Mouse (Mus musculus) kidney, postnatal 25 days (tissue): ENCODE measurements at regions not wholly inside any gene's neighbourhood (a gene's known extent, or its start where the extent isn't known, plus 50 kb on each side); places are given as distances from the start of the nearest gene placed in this dataset.
"Not testable (repeated sequence)": the region's sequence is repeated elsewhere in the genome, so short reads cannot be mapped to it uniquely, and the experiment has no call there.

Experiments
- DNase-seq, 2 experiments: peaks; one replicate each; pipeline ENCODE4 v3.0.0; 2021; ENCODE audit warnings: mixed read lengths in 2 of 2

DNA sequence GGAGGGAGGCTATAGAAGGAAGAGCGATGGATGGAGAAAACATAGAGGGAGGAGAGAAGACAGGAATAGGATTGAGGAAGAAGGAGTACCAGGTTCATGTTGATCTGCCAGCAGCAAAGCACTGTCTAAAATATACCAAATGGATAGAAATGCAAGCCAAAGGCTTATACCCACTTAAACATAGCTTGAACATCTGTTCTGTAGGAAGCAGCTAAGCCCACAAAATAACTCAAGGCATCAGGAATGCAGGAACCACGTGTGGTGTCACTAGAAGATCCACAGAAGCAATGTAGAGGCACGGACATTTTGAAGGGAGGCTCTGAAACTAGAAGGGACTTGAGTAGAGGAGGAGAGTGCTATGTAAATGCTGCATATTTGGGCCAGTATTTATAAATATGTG, 78.9 kb downstream of the Smgc start:
- DNase-seq = no peak

DNA sequence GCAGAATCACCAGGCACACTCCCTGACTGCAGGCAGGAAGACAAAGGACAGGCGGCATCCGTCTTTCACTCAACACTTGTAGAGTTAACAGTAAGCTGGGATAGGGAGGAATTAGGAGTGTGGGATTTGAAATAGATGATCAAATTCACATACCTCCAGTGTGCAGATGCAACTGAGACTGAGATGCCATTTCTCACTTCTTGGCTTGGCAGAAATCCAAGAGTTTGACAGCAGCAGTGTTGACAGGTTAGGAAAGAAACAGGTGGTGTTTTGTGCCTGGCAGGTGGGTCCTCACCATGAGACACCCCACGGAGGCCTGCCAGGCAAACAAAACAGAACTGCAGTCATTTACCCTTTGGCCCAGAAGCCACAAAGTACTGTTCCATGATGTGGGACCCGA, 79.8 kb downstream of the Smgc start:
- DNase-seq = no peak

DNA sequence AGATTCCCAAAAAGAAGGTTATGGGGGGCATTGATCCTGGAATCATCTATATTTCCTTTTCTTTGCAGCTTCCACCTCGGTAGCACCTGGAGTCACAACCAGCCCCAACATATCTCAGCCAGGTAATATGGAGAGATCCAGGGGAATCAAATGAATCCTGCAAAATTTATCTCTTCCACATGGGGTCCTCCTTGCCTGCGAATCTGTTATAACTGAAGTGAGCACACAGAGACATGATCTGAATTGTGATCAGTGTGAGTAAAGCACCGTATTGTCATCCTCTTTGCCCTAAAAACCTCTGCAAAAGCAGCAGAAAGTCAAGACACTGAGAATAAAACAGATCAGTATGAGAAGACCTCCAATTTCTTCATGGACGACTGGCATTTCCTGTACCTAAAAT, 86.5 kb downstream of the Smgc start:
- no peak for DNase-seq

DNA sequence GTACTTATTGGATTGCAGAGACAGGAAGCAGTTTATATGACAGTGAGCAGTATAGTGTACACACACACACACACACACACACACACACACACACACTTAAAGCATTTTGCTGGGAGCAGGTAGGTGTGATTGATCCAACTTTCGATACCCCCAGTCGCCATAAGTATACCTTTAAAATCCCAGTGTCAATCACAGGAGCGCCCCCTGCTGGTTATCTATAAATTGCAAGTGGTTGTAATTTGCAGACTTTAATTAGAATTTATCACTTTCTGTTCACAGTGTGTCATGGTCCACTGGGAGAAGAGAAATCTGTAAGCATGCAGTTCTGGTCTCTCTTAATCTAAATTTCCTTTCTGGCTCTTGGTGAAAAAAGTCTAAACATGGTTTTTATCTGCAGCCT, 89.4 kb downstream of the Smgc start:
- DNase-seq = peak in 1 of 2 experiments; percentile 29

DNA sequence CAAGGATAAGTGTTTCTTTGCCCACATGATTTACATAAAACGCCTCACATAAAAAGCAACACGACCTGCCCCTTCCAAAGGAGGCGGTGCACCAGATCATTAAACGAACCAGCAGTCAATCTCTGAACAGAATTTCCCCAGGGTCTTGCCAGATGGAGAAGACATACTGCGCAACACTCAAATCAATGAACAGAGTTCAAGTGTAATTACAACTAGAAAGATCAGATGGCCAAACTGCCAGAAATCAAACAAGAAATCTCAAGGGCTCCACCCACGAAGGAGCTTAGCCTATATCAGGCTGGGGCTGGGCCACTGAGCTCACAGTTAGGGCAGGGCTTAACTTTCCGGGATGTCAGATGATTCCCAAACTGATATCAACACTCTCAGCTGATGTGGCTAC, 90.4 kb downstream of the Smgc start:
- DNase-seq = no peak

DNA sequence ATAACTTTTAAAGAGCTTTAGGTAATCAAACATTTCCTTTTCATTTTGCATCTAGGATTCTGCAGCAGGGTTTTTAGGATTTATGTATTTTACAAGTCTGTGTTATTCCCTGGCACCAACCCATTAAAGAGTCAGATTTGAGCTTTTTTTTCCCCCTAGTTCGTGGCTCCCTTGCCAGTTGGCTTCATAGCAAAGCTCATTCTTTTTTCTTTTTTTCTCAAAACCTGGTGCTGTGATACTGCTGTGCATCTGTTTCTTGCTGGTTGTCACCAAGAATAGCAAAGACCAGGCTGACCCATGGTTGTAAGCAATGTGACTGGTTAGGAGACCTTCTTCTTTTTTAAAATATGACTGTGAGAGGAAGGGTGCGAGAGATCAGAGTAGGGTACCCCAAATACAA, 93.7 kb upstream of the Cntn1 start:
- DNase-seq = no peak

DNA sequence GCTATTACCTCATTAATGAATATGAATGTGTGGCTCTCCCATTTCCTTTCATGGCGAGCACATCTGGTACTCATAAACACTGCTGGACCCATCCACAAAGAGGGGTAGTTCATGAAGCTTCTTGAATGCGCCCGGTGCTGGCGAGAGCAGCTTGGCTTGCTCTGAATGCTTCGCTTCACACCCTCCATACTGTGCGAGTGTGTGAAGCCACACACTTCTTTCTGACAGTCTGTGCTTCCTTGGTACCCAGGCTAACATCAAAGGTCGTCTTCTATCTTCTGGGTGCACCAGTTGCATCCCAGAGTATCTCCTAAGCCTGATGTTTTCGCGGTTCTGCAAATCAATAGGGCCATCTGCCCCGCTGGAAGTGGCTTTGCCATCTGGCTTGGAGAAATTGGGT, 85.8 kb upstream of the Cntn1 start:
- no peak for DNase-seq

DNA sequence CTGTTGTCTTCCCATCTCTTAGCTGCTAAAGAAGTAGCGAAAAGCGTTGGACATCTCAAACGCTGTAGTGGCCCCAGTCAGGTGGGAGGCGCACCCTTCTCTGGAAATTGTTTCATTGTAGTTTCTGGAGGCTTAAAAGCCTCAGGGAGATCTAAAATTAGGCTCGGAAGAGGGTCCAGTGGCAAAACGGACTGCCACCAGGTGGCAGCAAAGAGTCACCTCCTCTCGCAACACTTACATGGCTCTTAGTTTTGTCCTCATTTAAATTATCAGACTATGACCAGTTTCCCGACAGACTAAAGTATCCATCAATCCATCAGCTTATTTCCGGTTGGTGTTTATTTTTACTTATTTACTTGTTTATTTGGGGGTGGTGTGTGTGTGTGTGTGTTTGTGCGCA, 81.6 kb upstream of the Cntn1 start:
- DNase-seq = peak; percentile 50 to 75

DNA sequence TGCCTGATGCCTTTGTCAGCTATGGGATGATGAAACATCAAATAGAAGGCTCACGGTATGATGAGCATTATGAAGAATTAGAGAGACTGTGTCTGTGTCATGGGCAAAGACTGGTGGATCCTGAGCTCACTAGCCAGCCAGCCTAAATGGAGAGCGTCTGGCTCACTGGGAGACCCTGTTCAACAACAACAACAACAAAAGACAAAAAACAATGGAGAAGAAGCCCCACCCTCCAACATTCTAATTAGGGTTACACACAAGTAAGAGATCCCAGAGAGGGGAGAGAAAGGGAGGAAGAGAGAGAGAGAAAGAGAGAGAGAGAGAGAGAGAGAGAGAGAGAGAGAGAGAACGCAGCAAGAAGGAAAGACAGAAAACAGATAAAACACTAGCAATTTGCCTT, 79.6 kb upstream of the Cntn1 start:
- no peak for DNase-seq

DNA sequence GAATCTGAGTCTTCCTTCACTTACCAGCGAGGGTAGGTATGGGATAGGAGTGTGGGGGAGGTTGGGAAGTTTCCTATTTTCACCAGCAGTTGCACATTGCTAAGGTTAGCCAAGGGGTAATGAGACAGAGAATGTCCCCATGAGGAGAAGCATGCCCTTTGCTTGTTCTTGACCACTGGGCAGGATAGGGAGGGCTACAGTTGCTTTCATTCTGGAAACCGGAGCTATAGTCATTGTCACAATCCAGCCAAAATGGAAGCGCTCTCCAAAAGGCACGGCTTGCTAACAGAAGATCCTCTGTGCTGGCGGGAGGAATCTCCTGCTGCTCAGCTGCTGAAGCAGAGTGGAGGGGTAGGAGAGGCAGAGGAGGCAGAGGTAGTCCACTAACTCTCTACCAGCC, 79.1 kb upstream of the Cntn1 start:
- no peak for DNase-seq

DNA sequence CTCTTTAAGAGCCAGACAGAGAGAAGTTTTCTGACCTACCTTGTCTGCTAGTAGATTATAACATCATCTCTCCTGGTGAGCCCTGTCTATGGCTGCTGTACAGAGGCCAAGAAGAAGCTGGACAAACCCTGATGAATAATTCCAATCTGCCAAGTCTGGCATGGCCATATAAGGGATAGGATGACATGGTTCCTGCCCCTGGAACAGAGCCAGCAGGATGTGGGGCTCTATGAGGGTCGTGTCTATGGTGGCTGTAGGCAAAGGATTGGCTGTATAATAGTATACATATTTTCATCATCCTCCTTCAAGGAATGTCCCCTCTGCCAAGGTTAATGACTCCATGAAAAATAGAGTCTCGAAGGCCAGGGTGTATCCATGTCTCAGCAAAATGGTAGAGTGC, 75.4 kb upstream of the Cntn1 start:
- DNase-seq = no peak

DNA sequence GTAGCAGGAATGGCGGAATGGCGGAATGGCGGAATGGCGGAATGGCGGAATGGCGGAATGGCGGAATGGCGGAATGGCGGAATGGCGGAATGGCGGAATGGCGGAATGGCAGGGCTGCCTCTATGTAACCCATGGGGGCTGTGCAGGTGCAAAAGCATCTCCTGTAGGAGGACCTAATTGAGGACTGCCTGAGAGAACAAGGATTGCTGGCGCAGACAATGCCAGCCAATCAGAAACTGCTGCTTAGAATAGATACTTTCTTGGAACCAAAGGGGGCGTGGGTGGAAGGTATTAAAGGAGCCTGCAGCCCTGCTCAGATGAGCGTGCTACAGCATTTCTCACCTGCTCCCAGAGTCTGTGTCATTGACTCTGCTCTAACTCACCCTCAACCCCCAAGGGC, 67.8 kb upstream of the Cntn1 start:
- DNase-seq = not testable (repeated sequence)

DNA sequence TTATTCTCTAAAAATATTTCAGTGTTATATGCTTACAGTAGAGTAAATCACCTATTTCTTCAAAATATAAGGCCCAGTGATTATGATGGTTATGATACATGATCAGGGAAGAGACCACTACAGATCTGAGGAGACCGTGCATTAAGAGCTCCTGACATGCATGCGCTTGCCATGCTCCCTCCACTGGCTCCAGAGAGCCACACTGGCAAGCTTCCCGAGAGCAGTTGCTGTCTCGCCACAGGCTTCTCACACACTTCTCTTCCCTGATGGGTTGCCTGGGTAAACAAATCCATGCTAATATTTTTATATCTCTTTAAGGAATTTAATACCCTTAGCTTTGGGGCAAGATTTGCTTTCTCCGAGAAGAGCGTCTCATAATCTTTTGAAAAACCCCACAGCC, 50.9 kb upstream of the Cntn1 start:
- no peak for DNase-seq
